Mouse (Mus musculus) left cerebral cortex, postnatal 4 days (tissue): ENCODE results near the gene Tmem262. TPM values are rescaled to one million over a fixed set of nuclear protein-coding genes. Genes with fewer than 3 reads are reported as not detected.
A peak's percentile ranks its signal among the peaks of the same experiment; 100 is the strongest.

Experiments used
- DNase-seq: peaks from one replicate; pipeline ENCODE4 v3.0.0-alpha.2; 2022
- intact Hi-C: fragments of 180-260 bp; cut with DNase I; formaldehyde crosslinking; loops from one replicate; pipeline ENCODE4 v1.15.1; 2025
- total RNA-seq, 2 experiments: library from RNA; stranded (reverse); gene quantifications; 2 replicates each; pipeline ENCODE4 v1.2.3; 2021

Tmem262 gene
- total RNA-seq, 2 experiments from 2014 or later = not detected

DNA sequence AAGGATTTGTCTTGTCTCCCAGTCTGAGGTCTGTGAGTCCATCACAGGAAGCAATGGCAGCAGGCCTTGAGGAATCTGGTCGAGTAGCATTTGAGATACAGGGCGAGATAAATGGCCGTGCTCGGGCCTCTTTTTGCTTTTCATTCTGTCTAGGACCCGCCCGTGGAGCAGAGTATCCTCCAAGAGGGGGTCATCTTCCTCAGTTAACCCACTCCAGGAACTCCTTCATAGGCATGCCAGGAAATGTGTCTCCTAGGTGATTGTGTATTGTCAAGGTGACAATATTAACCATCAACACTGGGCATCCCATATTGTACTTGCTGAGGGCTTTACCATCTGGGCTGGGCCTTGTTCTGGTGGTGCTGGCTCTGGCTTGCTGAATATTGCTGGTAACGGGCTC, 14.3 kb downstream of the Tmem262 start, which contains the start of gene AC131692.1:
TSS of gene AC131692.1 (plus strand) at position 301 of the 400 bp plus-strand sequence.
- intact Hi-C loops = no loop called here

DNA sequence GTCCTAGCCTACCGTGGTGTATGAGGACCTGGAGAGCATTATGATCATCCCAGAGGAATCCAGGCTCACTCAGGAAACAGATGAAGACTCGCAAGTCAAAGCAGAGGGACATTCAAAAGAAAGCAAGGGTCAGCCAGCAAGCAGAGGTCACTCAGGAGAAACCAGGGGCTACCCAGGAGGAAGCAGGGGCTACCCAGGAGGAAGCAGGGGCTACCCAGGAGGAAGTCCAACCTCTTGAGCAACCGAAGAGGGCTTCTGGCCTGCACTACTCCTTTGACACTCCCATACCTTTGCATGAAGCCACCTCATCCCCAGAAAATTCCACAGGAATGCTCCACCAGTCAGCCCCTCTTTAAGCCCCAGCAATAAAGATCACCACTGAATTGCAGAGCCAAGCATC, 18.0 kb downstream of the Tmem262 start:
- intact Hi-C loops = no loop called here
- DNase-seq = no peak

More for the DNA sequence above, 14.3 kb downstream of the Tmem262 start, which contains the start of gene AC131692.1:
- no peak for DNase-seq

DNA sequence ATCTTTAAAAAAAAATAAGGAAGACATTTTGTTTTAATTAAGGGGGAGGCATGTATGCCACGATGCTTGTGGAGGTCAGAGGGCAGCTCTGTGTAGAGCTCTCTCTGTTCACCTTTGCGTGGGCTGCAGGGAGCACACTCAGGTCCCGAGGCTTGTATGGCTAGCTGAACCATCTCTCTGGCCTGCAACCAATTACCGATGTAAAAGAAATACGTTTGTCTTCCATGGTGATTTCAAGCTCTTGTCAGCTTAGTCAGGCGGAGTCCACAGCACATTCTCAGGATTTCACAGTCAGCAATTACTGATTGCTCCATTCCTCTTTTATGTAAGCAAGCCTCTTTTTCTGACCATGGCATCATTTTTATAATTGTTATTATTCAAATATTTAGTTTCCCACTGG, 21.4 kb downstream of the Tmem262 start:
- no peak for DNase-seq
- intact Hi-C loops = no loop called here

DNA sequence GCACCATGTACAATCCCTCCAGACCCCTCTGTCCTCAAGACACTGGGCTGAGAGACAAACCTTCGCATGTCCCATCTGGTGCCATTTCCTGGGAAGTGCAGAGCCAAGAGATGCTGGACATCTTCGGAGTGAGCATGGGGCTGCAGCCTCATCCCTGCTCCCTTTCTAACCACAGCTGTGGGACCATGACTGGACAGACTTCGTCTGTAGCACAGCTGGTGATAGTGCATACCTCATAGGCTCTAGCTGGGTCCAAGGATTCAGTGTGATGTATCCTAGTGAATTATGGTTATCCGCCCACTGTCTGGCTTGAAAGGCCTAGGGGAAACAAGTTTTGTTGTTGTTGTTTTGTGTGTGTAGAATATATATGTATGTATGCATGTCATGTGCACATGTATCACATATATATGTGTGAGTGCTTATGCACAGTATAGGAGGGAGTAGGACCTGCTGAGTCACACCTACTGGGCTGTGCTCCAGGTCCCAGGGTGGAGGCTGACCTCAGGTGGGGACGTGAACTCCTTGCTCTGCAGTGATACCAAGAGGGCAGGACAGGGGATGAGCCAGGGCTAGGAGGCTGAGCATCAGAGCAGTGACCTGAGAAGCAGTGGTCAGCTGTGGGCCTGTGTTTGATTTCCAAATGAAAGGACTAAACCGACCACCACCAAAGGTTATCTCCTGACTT, 22.5 kb downstream of the Tmem262 start:
- DNase-seq = no peak
- intact Hi-C loops = no loop called here

DNA sequence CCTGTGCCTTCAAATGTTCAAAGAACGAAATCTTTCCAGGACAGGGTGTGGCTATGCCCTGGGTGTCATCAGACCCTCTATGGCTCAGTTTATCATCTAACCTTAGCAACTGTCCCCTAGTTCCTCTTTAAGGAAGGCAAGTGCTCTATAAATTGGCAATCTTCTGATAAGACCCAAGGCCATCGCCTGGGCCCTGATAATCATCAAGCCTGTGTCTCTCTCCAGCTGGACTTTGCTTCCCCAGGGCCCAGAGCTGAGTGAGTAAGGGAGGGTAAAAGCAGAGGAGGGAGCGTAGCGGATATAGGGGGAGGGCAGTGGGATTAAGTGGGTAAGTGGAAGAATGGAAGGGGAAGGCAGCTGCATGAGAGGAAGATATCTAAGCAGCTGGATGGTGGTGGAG, 24.6 kb downstream of the Tmem262 start:
- intact Hi-C loops = no loop called here
- no peak for DNase-seq

DNA sequence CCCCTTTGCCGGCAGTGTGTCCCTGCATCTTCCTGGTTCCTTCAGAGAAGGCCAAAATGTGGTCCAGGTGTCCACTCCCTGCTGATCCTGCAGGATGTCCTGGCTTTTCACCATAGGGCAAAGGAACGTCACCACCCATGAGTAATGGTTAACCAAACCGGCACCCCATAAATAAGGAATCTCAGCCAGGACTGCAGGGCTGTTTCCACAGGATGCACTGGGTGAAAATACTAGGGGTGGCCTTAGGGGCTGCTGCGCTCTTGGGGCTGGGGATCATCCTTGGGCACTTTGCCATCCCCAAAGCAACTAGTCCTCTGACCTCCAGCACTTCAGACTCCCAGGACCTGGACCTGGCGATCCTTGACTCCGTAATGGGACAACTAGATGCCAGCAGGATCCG, 25.8 kb downstream of the Tmem262 start, which contains the start of gene Naaladl1:
TSS of gene Naaladl1 (plus strand) at position 197 of the 400 bp plus-strand sequence.
- no peak for DNase-seq
- intact Hi-C loops = no loop called here

DNA sequence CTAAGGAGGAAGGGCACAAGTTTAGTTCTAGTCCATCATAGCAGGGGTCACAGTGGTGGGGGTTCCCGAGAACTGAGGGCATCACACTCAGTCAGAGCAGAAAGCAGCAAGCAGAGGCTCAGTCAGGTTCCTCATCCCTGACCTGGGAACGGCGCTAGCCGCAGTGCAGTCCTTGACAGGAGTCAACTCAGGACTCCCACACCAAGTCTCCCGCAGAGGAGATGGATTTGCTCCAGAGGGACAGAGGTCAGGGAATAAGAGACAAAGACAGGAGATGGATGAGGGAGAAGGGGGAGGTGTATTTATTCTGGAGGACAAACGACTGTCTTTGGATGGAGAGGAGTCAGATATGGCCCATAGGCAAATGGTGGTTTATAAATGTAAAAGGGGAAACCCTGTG, 33.3 kb downstream of the Tmem262 start:
- intact Hi-C loops = no loop called here
- DNase-seq = no peak

DNA sequence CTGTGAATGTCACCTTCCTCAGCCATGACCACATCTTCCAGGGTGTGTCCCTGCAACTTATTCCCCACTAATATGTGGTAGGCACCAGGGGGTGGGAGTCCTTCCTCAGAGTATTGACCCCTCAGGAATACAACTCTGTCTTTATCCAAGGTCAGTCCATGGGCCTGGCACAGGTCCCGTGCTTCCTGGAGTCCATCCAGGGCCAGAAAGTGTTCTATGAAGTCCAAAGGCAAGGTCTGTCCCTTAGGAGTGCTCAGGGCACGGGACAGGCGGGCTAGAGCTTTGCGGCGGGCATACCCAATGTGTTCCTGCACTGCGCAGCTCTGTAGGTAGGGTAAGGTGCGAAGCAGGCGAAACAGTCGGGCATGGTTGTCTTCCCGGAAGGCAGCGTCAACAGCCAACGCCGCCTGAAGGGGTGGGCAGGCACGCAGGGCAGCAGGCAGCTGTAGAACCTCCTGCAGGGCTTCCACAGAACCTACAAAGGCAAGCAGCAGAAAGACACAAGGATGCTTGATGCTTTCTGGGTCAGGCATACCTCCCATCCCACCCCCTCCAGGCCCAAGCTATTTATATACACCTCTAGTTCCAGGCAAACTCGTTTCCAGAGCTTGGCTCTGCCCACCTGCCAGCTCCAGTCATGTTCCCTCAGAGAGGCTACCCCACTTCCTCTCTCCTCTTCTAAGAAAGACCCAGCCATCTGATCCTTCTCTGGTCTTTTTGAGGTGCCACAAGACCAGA, 36.4 kb downstream of the Tmem262 start:
- intact Hi-C loops = no loop called here
- DNase-seq = no peak

DNA sequence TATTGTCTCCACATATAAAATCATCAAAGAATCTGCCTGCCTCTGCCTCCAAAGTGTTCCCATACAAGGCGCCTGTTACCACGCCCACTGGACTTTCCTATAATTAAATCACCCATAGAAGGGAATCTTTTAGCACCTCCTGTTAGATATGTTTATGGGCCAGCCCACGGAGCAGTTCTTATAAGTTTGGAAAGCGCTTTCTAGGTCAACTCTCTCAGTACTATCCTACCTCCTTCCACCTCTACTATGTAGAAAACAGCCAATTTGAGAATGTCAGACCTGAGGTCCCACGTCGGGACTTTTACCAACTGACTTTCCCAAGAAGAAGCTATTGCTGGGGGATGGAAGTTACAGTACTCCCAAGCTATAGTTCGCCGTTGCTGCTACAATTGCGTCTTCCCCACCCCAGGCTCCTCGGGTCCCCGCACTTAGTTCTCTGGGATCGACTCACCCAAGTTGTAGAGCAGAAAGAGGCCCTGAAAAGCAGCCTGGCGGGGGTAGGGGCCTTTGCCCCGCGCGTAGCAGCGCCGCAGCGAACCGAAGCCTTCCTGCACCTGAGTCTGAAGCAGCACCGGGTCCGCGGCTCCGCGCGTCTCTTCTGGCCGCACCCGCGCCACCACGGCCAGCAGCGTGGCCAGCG, 37.6 kb downstream of the Tmem262 start:
- intact Hi-C loops = no loop called here
- no peak for DNase-seq

DNA sequence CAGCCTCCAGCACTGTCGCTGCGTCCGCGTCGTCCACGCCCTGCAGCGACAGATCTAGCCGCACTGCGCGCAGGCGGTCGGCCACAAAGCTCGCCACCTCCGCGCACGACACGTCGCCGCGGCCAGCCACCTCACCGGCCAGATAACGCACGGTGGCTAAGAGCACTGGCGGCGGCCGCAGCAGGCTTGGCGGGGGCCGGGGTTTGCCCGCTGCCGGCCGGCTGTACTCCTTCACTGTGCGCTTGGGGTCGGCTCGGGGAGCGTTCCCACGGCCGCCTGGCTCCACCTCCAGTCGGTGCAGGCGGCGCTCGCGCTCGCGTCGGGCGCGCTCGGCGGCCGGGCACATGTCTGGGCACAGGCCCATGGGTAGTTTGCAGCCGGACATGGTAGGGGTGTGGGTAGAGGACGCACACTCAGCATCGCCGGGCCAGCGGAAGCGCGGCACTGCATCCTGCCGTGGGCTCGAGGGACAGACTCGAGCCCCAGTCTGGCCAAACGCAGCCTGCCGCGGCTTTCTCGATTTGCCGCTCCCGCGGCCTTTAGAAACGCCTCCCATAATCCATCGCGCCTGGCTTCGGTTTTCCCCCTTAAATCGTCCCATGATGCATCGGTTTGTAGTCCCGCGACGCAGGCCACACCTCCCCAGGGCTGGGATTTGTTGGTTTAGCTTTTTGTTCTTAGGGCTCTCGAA, 38.3 kb downstream of the Tmem262 start, which contains the start of gene Sac3d1:
TSS of gene Sac3d1 (minus strand) at position 665 of the 691 bp plus-strand sequence.
- intact Hi-C loops = no loop called here
- DNase-seq = peak; percentile 90

DNA sequence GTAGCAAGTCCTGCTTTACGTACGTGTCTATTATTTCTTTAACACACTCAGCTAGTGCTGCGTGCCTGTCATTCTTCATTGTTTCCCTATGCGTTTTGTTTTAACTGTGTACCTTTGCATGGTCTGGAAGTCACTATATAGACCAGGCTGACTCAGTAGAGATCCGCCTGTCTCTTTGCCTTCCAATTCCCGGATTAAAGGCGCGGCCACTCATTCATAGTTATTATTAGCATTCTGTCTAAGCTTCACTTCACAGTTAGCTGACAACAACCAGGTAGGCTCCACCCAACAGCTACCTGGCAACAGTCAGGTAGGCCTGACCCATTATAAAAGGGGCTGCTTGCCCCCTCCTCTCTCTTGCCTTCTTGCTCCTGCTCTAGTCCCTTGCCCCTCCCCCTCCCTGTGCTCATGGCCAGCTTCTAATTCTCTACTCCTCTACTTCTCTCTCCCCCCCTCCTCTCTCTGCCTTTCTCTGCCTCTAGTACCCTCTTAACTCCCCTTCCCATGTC, 38.9 kb downstream of the Tmem262 start:
- intact Hi-C loops = no loop called here
- DNase-seq = peak; percentile 32

DNA sequence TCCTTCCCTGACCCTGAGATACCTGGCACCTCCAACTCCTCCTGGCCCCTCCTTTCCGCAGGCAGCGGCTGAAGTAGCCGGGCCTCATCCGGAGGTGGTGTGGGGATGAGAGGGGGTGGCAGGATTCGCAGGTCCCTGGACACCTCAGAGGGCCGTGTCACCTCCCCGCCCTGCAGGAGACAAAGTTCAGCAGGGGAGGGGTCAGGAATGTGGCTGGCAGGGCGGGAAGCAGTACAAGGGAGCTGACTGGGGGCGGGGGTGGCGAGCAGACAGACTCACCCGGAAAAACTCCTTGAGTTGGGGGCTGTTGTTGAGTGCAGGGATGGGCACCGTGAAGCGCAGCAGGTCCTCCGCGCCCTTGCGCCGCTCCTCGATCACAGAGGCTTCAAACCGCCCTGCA, 41.9 kb downstream of the Tmem262 start:
- DNase-seq = no peak
- intact Hi-C loops = no loop called here

DNA sequence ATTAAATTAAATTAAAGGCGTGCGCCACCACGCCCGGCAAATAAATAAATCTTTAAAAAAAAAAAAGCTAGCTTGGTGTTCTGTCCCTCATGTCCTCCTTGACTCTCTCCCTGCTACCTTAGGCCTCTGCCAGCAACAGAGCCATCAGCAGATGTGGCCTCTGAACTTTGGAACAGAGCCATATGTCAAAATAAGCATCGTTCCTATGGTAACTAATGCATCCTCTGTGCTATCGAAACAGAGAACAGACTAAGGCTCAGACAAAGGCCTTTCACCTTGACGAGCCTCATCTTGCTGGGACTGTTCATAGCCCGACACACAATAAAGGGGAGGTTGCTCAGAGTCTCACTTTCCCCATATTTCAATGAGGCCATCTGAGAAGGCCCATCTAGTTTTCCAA, 43.5 kb downstream of the Tmem262 start:
- intact Hi-C loops = no loop called here
- no peak for DNase-seq

DNA sequence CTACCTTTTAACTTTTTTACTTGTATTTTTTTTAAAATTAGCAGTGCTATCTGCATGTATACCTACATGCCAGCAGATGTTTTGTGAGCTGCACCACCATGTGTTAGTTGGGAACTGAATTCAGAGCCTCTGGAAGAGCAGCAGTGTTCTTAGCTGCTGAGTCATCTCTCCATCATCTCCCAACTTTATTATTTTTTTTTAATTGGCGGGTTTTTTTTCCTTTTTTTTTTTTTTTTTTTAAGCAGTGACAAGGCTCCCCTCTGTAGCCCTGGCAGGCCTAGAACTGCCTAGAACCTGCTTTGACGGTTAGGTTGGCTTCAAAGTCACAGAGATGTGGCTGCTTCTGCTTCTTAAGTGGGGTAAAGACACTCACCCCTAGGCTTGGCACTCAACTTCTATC, 45.1 kb downstream of the Tmem262 start:
- no peak for DNase-seq
- intact Hi-C loops = no loop called here

DNA sequence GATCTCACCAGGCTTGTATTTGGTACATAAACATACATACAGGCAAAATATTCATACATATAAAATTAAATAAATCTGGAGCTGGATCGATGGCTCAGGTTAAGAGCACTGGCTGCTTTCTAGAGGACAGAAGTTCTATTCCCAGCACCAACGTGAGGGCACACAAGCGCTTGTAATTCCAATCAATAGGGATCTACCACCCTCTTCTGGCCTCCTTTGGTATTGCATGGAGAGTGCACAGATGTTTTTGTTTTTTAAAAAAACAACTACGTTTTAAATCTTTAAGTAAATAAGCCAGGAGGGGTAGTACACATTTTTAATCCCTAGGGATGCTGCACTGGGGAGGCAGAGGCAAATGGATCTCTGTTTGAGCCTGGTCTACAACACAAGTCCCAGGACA, 46.5 kb downstream of the Tmem262 start:
- intact Hi-C loops = no loop called here
- DNase-seq = peak; percentile 32

DNA sequence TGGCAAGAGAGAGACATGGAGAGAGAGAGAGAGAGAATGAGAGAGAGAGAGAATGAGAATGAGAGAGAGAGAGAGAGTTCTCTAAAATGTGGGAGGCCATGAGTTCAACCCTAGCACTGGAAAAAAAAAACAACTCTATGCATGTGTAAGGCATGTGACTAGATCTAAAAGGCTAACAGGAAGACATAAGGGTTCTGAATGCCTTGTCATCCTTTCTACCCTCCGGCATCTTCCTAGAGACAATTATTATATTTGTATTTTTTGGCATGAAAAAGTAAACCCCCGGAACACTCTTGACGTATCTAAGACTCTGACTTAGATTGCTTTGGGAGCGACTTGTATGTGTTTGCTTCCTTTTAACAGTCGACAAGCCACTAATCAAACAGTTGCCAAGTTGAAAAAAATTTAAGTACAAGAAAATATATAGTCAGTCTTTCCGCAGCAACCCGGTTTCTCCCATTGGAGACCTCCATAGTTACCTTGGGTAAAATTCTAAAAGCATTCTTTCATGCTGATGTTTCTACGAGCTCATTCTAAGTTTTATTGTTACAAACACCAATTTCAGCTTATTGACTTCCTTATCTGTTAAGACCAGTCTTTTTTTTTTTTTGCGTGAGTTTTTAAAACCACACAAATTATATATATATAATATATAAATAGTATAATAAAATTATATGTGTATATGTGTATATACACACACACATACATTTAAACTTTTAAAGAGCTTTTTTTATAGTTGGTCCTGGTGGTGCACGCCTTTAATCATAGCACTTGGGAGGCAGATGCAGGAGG, 47.2 kb downstream of the Tmem262 start:
- DNase-seq = no peak
- intact Hi-C loops = no loop called here

DNA sequence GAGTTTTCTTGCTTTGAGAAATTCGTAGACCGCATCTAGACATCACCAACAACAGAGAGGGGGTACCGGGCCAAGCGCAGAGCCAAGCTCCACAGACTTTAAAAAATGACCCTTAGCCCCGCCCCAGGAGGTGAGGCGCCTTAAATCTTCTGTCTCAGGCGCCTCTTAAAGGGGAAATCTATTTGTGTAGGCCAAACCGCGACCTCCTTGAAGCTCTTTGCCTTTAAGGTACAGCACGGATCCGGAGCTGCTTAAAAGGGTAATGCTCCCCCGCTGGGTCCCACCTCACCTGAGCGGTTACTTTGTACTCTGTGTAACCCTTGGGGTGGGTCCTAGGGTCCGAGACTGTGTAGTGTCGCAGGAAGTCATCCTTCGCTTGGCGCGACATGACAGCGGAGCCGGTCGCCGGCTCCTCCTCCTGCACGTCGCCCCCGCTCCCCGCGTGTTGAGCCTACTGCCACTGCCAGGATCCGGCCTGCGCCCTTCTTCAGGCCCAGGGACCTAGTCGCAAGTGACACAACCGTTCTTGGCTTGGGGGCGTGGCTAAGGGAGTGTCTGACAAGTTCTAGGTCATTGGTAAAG, 48.0 kb downstream of the Tmem262 start, which contains the start of gene Snx15:
TSS of gene Snx15 (minus strand) at position 545 of the 582 bp plus-strand sequence.
- intact Hi-C loops = no loop called here
- peak; percentile 96 for DNase-seq
